In the genomic region with DNA sequence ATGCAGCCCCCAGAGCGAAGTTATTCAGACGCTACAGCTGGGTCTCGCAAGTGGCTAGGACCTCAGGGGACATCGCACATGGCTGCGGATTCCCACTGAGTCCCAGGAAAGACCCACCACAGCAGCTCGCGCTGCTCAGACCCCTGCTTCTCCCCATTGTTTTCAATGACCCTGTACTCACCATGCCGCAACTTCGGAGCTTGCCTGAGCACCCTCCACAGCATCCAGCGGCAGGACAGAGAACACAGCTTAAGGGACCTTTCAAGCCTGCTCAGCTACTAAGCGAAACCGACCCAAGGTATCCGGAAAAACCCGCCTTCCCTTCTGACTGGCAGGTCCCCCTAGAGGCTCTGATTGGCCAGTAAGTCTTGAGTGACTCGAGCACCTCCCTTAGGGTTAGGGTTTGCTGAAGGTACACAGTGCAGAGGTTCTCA, we compare ENCODE assay signal across 8 mouse cellular contexts.
A peak's percentile ranks its signal among the peaks of the same experiment; 100 is the strongest.
DNase-seq lines count a peak whose midpoint lies in the region; ATAC-seq and TF ChIP-seq lines count a peak whose summit lies in the region.

No protein-coding gene starts in this region.

- H3K4me1 ChIP-seq in ES-E14 (ENCODE audit: control insufficient read depth in 2 of 2, insufficient read depth in 2 of 2, low read length in 2 of 2, poor library complexity in 1 of 2), result peaks cover 3 to 15% of the 10 kb centered on the region in 2 experiments; a peak in 3 of 4 replicates
- H3K4me1 ChIP-seq in intestine, embryonic 15.5 days (replicated peaks), result no peaks in the 10 kb centered on the region
- peaks cover 4% of the 10 kb centered on the region; the same call in 1 of the 2 replicates for H3K4me1 ChIP-seq in liver, postnatal 0 days (ENCODE audit: insufficient read depth)
- H3K4me1 ChIP-seq in neural tube, embryonic 12.5 days, result no peaks in the 10 kb centered on the region

- peak overlapping the region; percentile 93; the same call in 1 of the 2 replicates for H3K27ac ChIP-seq in ES-E14 (ENCODE audit: insufficient read depth, low read depth, low read length, poor library complexity, severe bottlenecking)
- H3K27ac ChIP-seq in intestine, embryonic 15.5 days, result no peak overlapping the region
- H3K27ac ChIP-seq in liver, postnatal 0 days (ENCODE audit: low read depth), result no peak overlapping the region
- H3K27ac ChIP-seq in neural tube, embryonic 12.5 days, result no peak overlapping the region

- H3K4me2 ChIP-seq in intestine, embryonic 15.5 days (replicated peaks), result peak overlapping the region; percentile 66
- H3K4me2 ChIP-seq in liver, postnatal 0 days (ENCODE audit: low read depth, low read length), result peak overlapping the region; percentile 60
- H3K4me2 ChIP-seq in neural tube, embryonic 12.5 days (replicated peaks), result peak overlapping the region; percentile 61

- no peak for TF ChIP-seq CTCF in brain, embryonic 14.5 days (IDR thresholded peaks at IDR 0.05; ENCODE audit: borderline replicate concordance, extremely low read depth, insufficient read depth, insufficient read length)
- TF ChIP-seq CTCF in liver, postnatal 0 days (IDR thresholded peaks at IDR 0.05; ENCODE audit: low read depth), result no peak

- ATAC-seq in intestine, embryonic 15.5 days, result peak; percentile 99
- ATAC-seq in liver, postnatal 0 days, result peak; percentile 96
- peak; percentile 86 for ATAC-seq in neural tube, embryonic 12.5 days (ENCODE audit: low FRiP score, low read depth)

- 7% methylated on average over 15 of the region's 15 CpGs for WGBS in intestine, embryonic 15.5 days
- WGBS in liver, postnatal 0 days (ENCODE audit: insufficient replicate concordance), result 6% methylated on average over 15 of the region's 15 CpGs
- 9% methylated on average over 15 of the region's 15 CpGs for WGBS in neural tube, embryonic 12.5 days

- H3K36me3 ChIP-seq in ES-E14 (ENCODE audit: control insufficient read depth, insufficient read depth, low read length, poor library complexity, severe bottlenecking), result no peaks in the 10 kb centered on the region
- H3K36me3 ChIP-seq in intestine, embryonic 15.5 days, result no peaks in the 10 kb centered on the region
- no peaks in the 10 kb centered on the region for H3K36me3 ChIP-seq in liver, postnatal 0 days (replicated peaks; ENCODE audit: insufficient read depth, low read length)
- H3K36me3 ChIP-seq in neural tube, embryonic 12.5 days, result no peaks in the 10 kb centered on the region

- H3K9me3 ChIP-seq in ES-E14 (ENCODE audit: control insufficient read depth, insufficient read depth, low read depth, low read length), result no peaks in the 10 kb centered on the region
- H3K9me3 ChIP-seq in intestine, embryonic 15.5 days, result no peaks in the 10 kb centered on the region
- no peaks in the 10 kb centered on the region for H3K9me3 ChIP-seq in liver, postnatal 0 days (ENCODE audit: low read length)
- H3K9me3 ChIP-seq in neural tube, embryonic 12.5 days, result no peaks in the 10 kb centered on the region

- H3K9ac ChIP-seq in ES-E14 (ENCODE audit: insufficient read depth, low read depth, low read length, poor library complexity, severe bottlenecking), result peak overlapping the region; percentile 94
- H3K9ac ChIP-seq in intestine, embryonic 15.5 days, result peak overlapping the region; percentile 46
- H3K9ac ChIP-seq in liver, postnatal 0 days (replicated peaks), result peak overlapping the region; percentile 56
- 0 out of 2 replicates have a peak overlapping the region, but pooled peaks have one; percentile 26 for H3K9ac ChIP-seq in neural tube, embryonic 12.5 days

- in situ Hi-C loops in ES-E14 (cut with MboI; ENCODE audit: low sequenced_read_pairs in 2 of 2, unreplicated experiment in 2 of 2), result no loop called here

- H3K27me3 ChIP-seq in intestine, embryonic 15.5 days (replicated peaks), result no peaks in the 10 kb centered on the region
- H3K27me3 ChIP-seq in liver, postnatal 0 days (ENCODE audit: insufficient read depth, low read length), result no peaks in the 10 kb centered on the region
- no peaks in the 10 kb centered on the region for H3K27me3 ChIP-seq in neural tube, embryonic 12.5 days (replicated peaks)

- no peak for TF ChIP-seq EP300 in liver, postnatal 0 days (IDR thresholded peaks at IDR 0.05; ENCODE audit: low read depth)

- peak; percentile 84 for DNase-seq in ES-E14 (ENCODE audit: low read depth, low spot score)
- DNase-seq in brain, embryonic 14.5 days (ENCODE audit: low read depth), result peak; percentile 41
- peak; percentile 27 for DNase-seq in gonadal fat pad, adult 2 months (ENCODE audit: low read depth)
- peak; percentile 64 for DNase-seq in liver, postnatal 0 days
- DNase-seq in thymus, postnatal 10 days (ENCODE audit: low spot score in 2 of 2), result peak; percentile 42 to 55
- no peak for DNase-seq in right cerebral cortex, postnatal 36 days (ENCODE audit: low spot score in 2 of 2)

- H3K4me3 ChIP-seq in ES-E14 (ENCODE audit: insufficient read depth in 1 of 2, low read depth in 1 of 2, low read length in 2 of 2, poor library complexity in 1 of 2, severe bottlenecking in 1 of 2), result peak overlapping the region; percentile 90 to 94
- peak overlapping the region; percentile 53 for H3K4me3 ChIP-seq in intestine, embryonic 15.5 days (replicated peaks)
- peak overlapping the region; percentile 47 for H3K4me3 ChIP-seq in liver, postnatal 0 days (ENCODE audit: low read depth, low read length)
- peak overlapping the region; percentile 40 for H3K4me3 ChIP-seq in neural tube, embryonic 12.5 days

- no peak for TF ChIP-seq POLR2A in brain, embryonic 14.5 days (IDR thresholded peaks at IDR 0.05; ENCODE audit: borderline replicate concordance, extremely low read depth, insufficient read depth, insufficient read length, poor library complexity, severe bottlenecking)

TF ChIP-seq in ES-E14, 5 proteins besides CTCF, POLR2A, EP300 and RAD21:
- TF ChIP-seq HCFC1 (IDR thresholded peaks at IDR 0.05; ENCODE audit: borderline replicate concordance, insufficient read depth, low read length) (no peak), ZNF384 (IDR thresholded peaks at IDR 0.05; ENCODE audit: low read depth, low read length) (no peak), CHD2 (IDR thresholded peaks at IDR 0.05; ENCODE audit: low read depth, low read length) (no peak), ZC3H11A (IDR thresholded peaks at IDR 0.05; ENCODE audit: borderline replicate concordance, low read depth, low read length) (no peak)

Comparison
In these comparisons a context has a peak if more than half of its experiments do, and no peak if none do; other contexts are left out.
1. DNase-seq: peak in ES-E14 (single experiment), brain, embryonic 14.5 days (single experiment), gonadal fat pad, adult 2 months (single experiment), liver, postnatal 0 days (single experiment) and thymus, postnatal 10 days (2 of 2); none in right cerebral cortex, postnatal 36 days (0 of 2).
2. H3K4me3 ChIP-seq: peak in every context shown above with its lines; median percentile 92 in ES-E14; 53 in intestine, embryonic 15.5 days; 47 in liver, postnatal 0 days; 40 in neural tube, embryonic 12.5 days.
3. H3K9ac ChIP-seq: peak in every context shown above with its lines; median percentile 94 in ES-E14; 56 in liver, postnatal 0 days; 46 in intestine, embryonic 15.5 days; 26 in neural tube, embryonic 12.5 days.
4. Peak in every context shown above with its lines, with median percentiles within 50 percentile points of each other: ATAC-seq and H3K4me2 ChIP-seq.